Mouse (Mus musculus) lung, adult 2 months (tissue): ENCODE data around the gene Zglp1. TPM values are rescaled to one million over a fixed set of nuclear protein-coding genes. Genes with fewer than 3 reads are reported as not detected.
A peak's percentile ranks its signal among the peaks of the same experiment; 100 is the strongest.
"Not testable (repeated sequence)": the region's sequence is repeated elsewhere in the genome, so short reads cannot be mapped to it uniquely, and the experiment has no call there.

Experiments used
- DNase-seq: peaks from one replicate; pipeline ENCODE4 v3.0.0; 2022
- H3K4me1 ChIP-seq: fragments of 200-500 bp; 2 replicates; pipeline ENCODE4 v1.6.1; 2011; ENCODE audit warnings: low read length; ENCODE audit not compliant: control insufficient read depth, insufficient read depth
- H3K4me3 ChIP-seq: fragments of 200-500 bp; replicated peaks from 2 replicates; pipeline ENCODE3; 2011; ENCODE audit warnings: low read depth, mild to moderate bottlenecking, control low read depth, low read length; ENCODE audit errors: extremely low read depth
- CTCF ChIP-seq: fragments of 200-500 bp; IDR thresholded peaks from 2 replicates; pipeline ENCODE4 v1.5.1; 2011; ENCODE audit warnings: mild to moderate bottlenecking, low read length, control low read depth; ENCODE audit not compliant: insufficient read depth
- POLR2A ChIP-seq: fragments of 200-500 bp; IDR thresholded peaks from 2 replicates; pipeline ENCODE4 v1.6.1; 2011; ENCODE audit warnings: low read depth, mild to moderate bottlenecking, control low read depth, low read length, borderline replicate concordance; ENCODE audit errors: extremely low read depth
- WGBS: fragments of 180-500 bp; shearing (Covaris S2); methylation state at CpG from one replicate; pipeline ENCODE4 v1.1.7; 2018; 5-methylcytosine and 5-hydroxymethylcytosine counted together
- polyA plus RNA-seq: library from polyadenylated mRNA; depleted of rRNA; stranded (reverse); fragments of >200 nt; gene quantifications from 2 replicates; pipeline ENCODE4 v1.2.3, GENCODE M21; 2012

Zglp1 gene
- polyA plus RNA-seq, 1 experiment: not detected

- DNase-seq: no peak
- 37% methylated on average over 1 of the region's 1 CpGs for WGBS
- TF ChIP-seq POLR2A: no peak
- peaks cover 5% of the 10 kb centered on the region; the same call in 1 of the 2 replicates for H3K4me1 ChIP-seq
- H3K4me3 ChIP-seq: no peak overlapping the region
These were observed 7.3 kb upstream of the Zglp1 start for GRCm38 (mm10) chr9:21074173-21074572.

GRCm38 (mm10) chr9:21073044-21073840 is 6.3 kb upstream of the Zglp1 start, which contains the start of the genes Gm49373 and Fdx1l:
Gene Gm49373, minus strand, starts transcription at chr9:21073096.
Gene Fdx1l, minus strand, starts transcription at chr9:21073614.
- WGBS: 2% methylated on average over 58 of the region's 58 CpGs
- peak within 1 kb of the TSS; percentile 77 for H3K4me3 ChIP-seq
- TF ChIP-seq POLR2A: peak; percentile 84; the same call in 1 of the 2 replicates
- TF ChIP-seq CTCF: no peak
- DNase-seq: peak; percentile 86
- H3K4me1 ChIP-seq: peaks cover 5% of the 10 kb centered on the region; the same call in 1 of the 2 replicates

- no peak for TF ChIP-seq POLR2A
- no peak for TF ChIP-seq CTCF
- peak overlapping the region; percentile 77 for H3K4me3 ChIP-seq
- DNase-seq: no peak
- 4% methylated on average over 4 of the region's 4 CpGs for WGBS
- peaks cover 5% of the 10 kb centered on the region; the same call in 1 of the 2 replicates for H3K4me1 ChIP-seq
These were observed 5.7 kb upstream of the Zglp1 start for GRCm38 (mm10) chr9:21072641-21073040.

- TF ChIP-seq POLR2A: no peak
- no peak for TF ChIP-seq CTCF
- H3K4me3 ChIP-seq: no peak overlapping the region
- 94% methylated on average over 2 of the region's 2 CpGs for WGBS
- H3K4me1 ChIP-seq: no peaks in the 10 kb centered on the region
- no peak for DNase-seq
These were observed 4.0 kb downstream of the Zglp1 start for GRCm38 (mm10) chr9:21062928-21063327.

GRCm38 (mm10) chr9:21051578-21051977 is 15.3 kb downstream of the Zglp1 start:
- H3K4me3 ChIP-seq: no peak overlapping the region
- no peak for DNase-seq
- TF ChIP-seq POLR2A (no peak), CTCF (no peak)
- H3K4me1 ChIP-seq: no peaks in the 10 kb centered on the region
- 59% methylated on average over 10 of the region's 10 CpGs for WGBS

- no peak for DNase-seq
- WGBS: 60% methylated on average over 3 of the region's 3 CpGs
- Histone ChIP-seq H3K4me1 (no peaks in the 10 kb centered on the region), H3K4me3 (no peak overlapping the region)
- TF ChIP-seq POLR2A (no peak), CTCF (no peak)
These were observed 21.7 kb downstream of the Zglp1 start for GRCm38 (mm10) chr9:21045235-21045634.

- H3K4me3 ChIP-seq, H3K4me1 ChIP-seq, DNase-seq: not testable (repeated sequence)
- WGBS: 52% methylated on average over 1 of the region's 1 CpGs
These were observed 22.1 kb downstream of the Zglp1 start for GRCm38 (mm10) chr9:21044785-21045184.

- no peaks in the 10 kb centered on the region for H3K4me1 ChIP-seq
- no peak for TF ChIP-seq POLR2A
- no peak for TF ChIP-seq CTCF
- no peak overlapping the region for H3K4me3 ChIP-seq
- DNase-seq: no peak
- WGBS: 80% methylated on average over 4 of the region's 4 CpGs
These were observed 23.3 kb downstream of the Zglp1 start for GRCm38 (mm10) chr9:21043563-21043962.

- DNase-seq: no peak
- no peak for TF ChIP-seq CTCF
- TF ChIP-seq POLR2A: no peak
- 51% methylated on average over 4 of the region's 4 CpGs for WGBS
- Histone ChIP-seq H3K4me3 (no peak overlapping the region), H3K4me1 (no peaks in the 10 kb centered on the region)
These were observed 25.6 kb downstream of the Zglp1 start for GRCm38 (mm10) chr9:21041308-21041707.

GRCm38 (mm10) chr9:21039779-21040178 is 27.1 kb downstream of the Zglp1 start:
- no peak for TF ChIP-seq CTCF
- no peak for TF ChIP-seq POLR2A
- WGBS: 72% methylated on average over 3 of the region's 3 CpGs
- no peaks in the 10 kb centered on the region for H3K4me1 ChIP-seq
- H3K4me3 ChIP-seq: no peak overlapping the region
- DNase-seq: no peak
